Mouse (Mus musculus) midbrain, embryonic 10.5 days (tissue): ENCODE measurements around the gene Tmem41b. TPM values are rescaled to one million over a fixed set of nuclear protein-coding genes. Genes with fewer than 3 reads are reported as not detected.

Experiments used
- DNase-seq: peaks from one replicate; pipeline ENCODE4 v3.0.0-alpha.2; 2017; ENCODE audit warnings: low spot score
- H3K27ac ChIP-seq: fragments of 300-500 bp; sonication (generic); replicated peaks from 2 replicates; pipeline ENCODE4 v1.5.1; 2016; ENCODE audit warnings: mild to moderate bottlenecking
- H3K27me3 ChIP-seq: fragments of 300-500 bp; sonication (generic); 2 replicates; pipeline ENCODE4 v1.6.1; 2016; ENCODE audit warnings: low read depth, mild to moderate bottlenecking; ENCODE audit not compliant: poor library complexity, severe bottlenecking
- H3K36me3 ChIP-seq: fragments of 300-500 bp; sonication (generic); 2 replicates; pipeline ENCODE4 v1.6.1; 2016; ENCODE audit warnings: mild to moderate bottlenecking, moderate library complexity
- H3K4me1 ChIP-seq: fragments of 300-500 bp; sonication (generic); 2 replicates; pipeline ENCODE4 v1.6.1; 2016
- H3K4me3 ChIP-seq: fragments of 300-500 bp; sonication (generic); 2 replicates; pipeline ENCODE4 v1.5.1; 2016; ENCODE audit warnings: mild to moderate bottlenecking, moderate library complexity
- H3K9me3 ChIP-seq: fragments of 300-500 bp; sonication (generic); replicated peaks from 2 replicates; pipeline ENCODE4 v1.6.1; 2016; ENCODE audit warnings: mild to moderate bottlenecking
- WGBS: fragments of 180-500 bp; shearing (Covaris S2); methylation state at CpG from one replicate; pipeline ENCODE4 v1.1.7; 2016; 5-methylcytosine and 5-hydroxymethylcytosine counted together
- polyA plus RNA-seq: library from polyadenylated mRNA; unstranded; fragments of >200 nt; fragmentation: Nextera tagmentation; extraction: Ambion mirVana; gene quantifications from 2 replicates; pipeline ENCODE4 v1.2.1, GENCODE M21; 2016

Tmem41b gene
- polyA plus RNA-seq, 1 experiment from 2014 or later, result 74.6 TPM

DNA sequence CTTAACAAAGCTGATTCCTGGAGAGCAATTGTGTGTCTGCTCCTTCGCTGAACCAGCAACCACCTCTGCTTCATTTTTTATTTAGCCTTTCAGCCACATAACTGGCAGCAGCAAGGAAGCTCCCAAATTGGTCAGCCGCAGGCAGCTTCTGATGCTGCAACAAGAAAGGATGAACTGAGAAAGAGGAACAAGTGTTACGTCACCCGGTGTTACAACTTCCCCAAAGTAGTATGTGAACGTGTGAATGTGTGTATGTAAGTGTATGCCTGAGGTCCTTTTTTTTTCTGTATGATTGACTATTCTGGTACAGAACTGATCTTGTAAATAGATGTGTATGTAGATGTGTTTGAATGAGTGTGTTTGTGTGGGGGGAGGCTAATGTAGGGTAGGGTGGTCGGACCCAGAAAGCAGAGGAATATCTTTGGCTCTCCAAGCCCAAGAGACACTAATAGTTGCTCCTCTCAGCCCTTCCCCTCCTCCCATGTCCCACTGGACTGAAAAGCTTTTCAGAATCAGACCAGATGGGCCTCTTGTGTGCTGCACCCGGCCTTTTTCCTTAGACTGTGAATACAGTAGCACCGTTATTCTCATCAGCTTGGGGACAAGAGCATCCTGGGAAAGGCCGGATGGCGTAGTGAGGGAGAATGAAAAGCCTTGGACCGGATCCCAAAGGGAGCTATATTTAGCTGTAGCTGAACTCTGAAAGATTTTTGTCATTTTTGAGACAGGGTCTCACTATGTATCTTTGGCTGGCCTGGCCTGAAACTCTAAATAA lies 18.7 kb downstream of the Tmem41b start:
- peaks cover 9% of the 10 kb centered on the region for H3K4me1 ChIP-seq
- peaks cover 7% of the 10 kb centered on the region; the same call in 1 of the 2 replicates for H3K9me3 ChIP-seq
- H3K4me3 ChIP-seq, result no peak overlapping the region
- no peaks in the 10 kb centered on the region for H3K27me3 ChIP-seq
- no peak for DNase-seq
- H3K27ac ChIP-seq, result peak overlapping the region; percentile 46; the same call in 1 of the 2 replicates
- H3K36me3 ChIP-seq, result peaks cover 6% of the 10 kb centered on the region
- 90% methylated on average over 11 of the region's 11 CpGs for WGBS

GRCm38 (mm10) chr7:109965658-109966057 lies 21.1 kb downstream of the Tmem41b start:
- Histone ChIP-seq H3K4me3 (no peak overlapping the region), H3K9me3 (peaks cover 7% of the 10 kb centered on the region; the same call in 1 of the 2 replicates), H3K36me3 (no peaks in the 10 kb centered on the region), H3K27ac (no peak overlapping the region), H3K27me3 (peaks cover 10% of the 10 kb centered on the region; the same call in 1 of the 2 replicates), H3K4me1 (peaks cover 14% of the 10 kb centered on the region)
- no peak for DNase-seq

DNA sequence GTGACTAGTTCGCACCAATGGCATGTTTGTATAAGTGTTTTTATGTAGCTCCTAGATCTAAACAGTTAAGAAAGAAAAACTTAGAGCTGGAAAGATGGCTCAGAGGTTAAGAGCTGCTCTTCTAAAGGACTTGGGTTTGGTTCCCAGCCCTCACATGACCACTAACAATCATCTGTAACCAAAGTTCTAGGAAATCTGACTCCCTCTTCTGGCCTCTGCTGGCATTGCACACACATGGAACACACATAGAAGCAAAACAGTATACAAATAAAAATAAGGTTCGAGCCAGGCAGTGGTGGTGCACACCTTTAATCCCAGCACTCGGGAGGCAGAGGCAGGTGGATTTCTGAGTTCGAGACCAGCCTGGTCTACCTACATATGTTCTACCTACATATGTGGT lies 23.0 kb downstream of the Tmem41b start:
- Histone ChIP-seq H3K9me3 (peaks cover 7% of the 10 kb centered on the region; the same call in 1 of the 2 replicates), H3K36me3 (no peaks in the 10 kb centered on the region), H3K27ac (no peak overlapping the region), H3K4me1 (peaks cover 21% of the 10 kb centered on the region), H3K27me3 (peaks cover 10% of the 10 kb centered on the region; the same call in 1 of the 2 replicates), H3K4me3 (no peak overlapping the region)
- 94% methylated on average over 4 of the region's 4 CpGs for WGBS
- DNase-seq, result no peak

DNA sequence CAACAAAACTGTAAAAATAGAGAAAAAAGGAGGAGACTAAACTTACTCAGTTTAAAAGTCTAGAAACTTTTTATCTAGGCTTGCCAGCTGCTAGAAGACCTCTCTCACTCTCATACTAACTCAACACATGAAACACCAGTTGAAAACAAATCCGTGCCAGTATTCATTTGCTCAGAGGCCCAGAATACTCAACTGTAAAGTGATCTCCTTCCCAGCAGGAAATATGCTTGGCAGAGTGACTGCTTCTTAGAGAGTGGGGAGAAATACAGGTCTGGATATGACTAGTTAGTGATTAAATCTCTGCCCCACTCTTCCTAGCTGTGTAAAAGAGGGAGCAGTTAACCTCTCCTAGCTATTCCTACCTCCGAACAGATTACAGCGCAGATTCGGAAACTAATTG lies 24.1 kb downstream of the Tmem41b start:
- no peak overlapping the region for H3K27ac ChIP-seq
- peaks cover 29% of the 10 kb centered on the region for H3K4me1 ChIP-seq
- no peak for DNase-seq
- WGBS, result 88% methylated on average over 4 of the region's 4 CpGs
- H3K4me3 ChIP-seq, result no peak overlapping the region
- peaks cover 10% of the 10 kb centered on the region; the same call in 1 of the 2 replicates for H3K27me3 ChIP-seq
- H3K9me3 ChIP-seq, result peaks cover 7% of the 10 kb centered on the region; the same call in 1 of the 2 replicates
- no peaks in the 10 kb centered on the region for H3K36me3 ChIP-seq

DNA sequence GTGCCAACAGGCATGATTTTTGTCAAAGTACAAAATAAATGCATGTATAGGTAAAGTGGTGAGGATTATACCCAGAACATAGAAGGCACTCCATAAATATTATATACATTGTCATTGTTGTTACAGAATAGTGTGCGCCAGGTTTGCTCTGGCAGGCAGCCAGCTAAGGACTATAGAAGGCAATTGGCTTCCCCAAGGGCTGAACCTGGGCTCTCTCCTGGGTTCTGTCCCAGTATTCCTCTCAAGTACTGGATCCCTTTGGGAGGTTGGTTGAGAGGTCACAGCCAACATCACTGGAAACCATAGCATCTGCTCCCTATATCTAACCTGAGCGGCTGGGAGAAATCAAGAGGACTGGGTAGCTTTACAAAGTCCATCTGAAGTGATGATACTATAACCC lies 25.2 kb downstream of the Tmem41b start:
- H3K9me3 ChIP-seq, result peaks cover 7% of the 10 kb centered on the region; the same call in 1 of the 2 replicates
- no peaks in the 10 kb centered on the region for H3K36me3 ChIP-seq
- peaks cover 10% of the 10 kb centered on the region; the same call in 1 of the 2 replicates for H3K27me3 ChIP-seq
- no peak overlapping the region for H3K27ac ChIP-seq
- whole genome bisulfite sequencing, result 94% methylated on average over 2 of the region's 2 CpGs
- DNase-seq, result no peak
- peaks cover 34% of the 10 kb centered on the region for H3K4me1 ChIP-seq
- no peak overlapping the region for H3K4me3 ChIP-seq

GRCm38 (mm10) chr7:109960613-109961154 lies 26.0 kb downstream of the Tmem41b start:
- Histone ChIP-seq H3K36me3 (no peaks in the 10 kb centered on the region), H3K9me3 (peaks cover 7% of the 10 kb centered on the region; the same call in 1 of the 2 replicates), H3K27me3 (peaks cover 10% of the 10 kb centered on the region; the same call in 1 of the 2 replicates), H3K27ac (peak overlapping the region; percentile 97), H3K4me1 (peaks cover 34% of the 10 kb centered on the region), H3K4me3 (peak overlapping the region; percentile 90)
- no peak for DNase-seq
- 6% methylated on average over 13 of the region's 13 CpGs for WGBS

DNA sequence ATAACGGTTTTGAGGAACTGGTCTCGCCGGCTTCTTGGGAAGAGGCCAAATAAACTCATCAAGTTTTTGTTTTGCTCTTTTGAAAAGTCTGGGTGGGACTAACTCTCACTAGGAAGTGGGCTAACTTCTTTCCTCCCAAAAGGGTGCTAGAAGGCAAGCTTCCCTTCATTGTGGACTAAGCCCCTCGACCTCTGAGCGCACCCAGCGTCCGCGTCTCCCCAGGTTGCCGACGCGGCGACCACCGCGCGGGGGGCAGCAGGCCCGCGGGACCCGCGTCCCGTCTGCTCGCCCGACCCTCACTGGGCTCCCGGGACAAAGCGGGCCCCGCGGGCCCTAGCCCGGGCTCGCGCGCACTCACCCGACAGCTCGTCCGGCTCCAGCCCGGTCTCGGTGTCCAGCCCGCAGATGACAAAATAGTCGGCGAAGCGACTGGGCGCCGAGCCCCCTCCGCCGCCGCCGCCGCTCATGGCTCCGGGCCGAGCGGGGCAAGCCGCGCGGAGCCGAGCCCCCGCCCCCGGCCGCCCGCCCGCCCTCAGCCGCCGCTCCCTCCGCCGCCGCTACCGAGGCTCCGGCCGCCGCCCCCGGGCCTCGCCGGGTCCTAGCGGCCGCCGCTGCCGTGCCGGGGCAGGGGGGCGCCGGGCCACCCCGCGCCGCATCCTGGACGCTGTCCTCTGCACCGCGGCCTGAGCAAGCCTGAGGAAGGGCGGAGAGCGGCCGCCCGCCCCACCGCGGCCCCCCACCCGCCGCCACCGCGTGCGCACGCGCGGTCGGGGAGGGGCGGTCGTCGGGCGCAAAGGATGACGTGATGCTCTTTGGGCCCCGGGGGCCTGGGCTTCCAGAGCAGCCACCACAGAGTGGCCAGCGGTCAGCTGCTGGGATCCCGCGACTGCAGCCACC lies 26.8 kb downstream of the Tmem41b start, which contains the start of gene Dennd5a:
Gene Dennd5a (minus strand): TSS at position 755 of the 897 bp plus-strand sequence.
- Histone ChIP-seq H3K9me3 (peaks cover 7% of the 10 kb centered on the region; the same call in 1 of the 2 replicates), H3K27me3 (peaks cover 10% of the 10 kb centered on the region; the same call in 1 of the 2 replicates), H3K4me3 (peak within 1 kb of the TSS; percentile 90), H3K4me1 (peaks cover 38% of the 10 kb centered on the region), H3K27ac (peak within 1 kb of the TSS; percentile 97), H3K36me3 (no peaks in the 10 kb centered on the region)
- DNase-seq, result peak; percentile 91
- WGBS, result under 1% methylated on average over 83 of the region's 107 CpGs

DNA sequence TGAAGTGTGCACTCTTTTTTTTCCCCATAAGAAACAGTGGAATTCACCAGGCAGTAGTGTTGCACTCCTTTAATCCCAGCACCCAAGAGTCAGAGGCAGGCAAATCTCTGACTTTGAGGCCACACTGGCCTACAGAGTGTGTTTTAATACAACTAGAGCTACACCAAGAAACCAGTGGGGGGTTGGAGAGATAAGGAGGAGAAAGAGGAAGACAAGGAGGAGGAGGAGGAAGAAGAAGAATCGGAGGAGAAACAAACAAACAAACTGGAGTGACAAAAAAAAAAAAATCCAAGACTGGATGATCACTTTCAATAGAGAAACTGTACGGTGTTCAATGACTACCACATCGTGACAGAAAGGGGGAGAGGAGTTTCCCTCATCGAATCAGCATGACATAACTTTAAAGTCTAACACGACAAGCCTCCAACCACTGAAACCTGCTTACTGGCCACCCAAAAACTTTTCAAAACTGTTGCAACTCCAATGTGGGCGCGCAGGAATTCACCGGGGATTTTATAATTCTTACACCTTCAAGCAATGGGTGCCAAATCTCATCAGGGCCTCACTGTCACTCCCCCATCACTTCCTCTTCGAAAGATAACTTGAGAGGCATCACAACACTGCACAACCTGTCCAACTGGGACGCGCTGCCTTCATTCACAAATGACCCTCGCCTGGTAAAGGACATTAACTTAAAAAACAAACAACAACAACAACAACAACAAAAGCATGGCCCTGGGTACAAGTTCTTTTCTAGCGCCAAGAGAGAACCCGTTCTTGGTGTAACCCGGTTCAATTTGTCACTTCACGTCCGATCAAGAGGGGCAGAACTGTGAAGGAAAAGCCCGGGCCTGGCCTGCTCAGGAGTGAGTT lies 27.6 kb downstream of the Tmem41b start:
- Histone ChIP-seq H3K27ac (peak overlapping the region; percentile 97), H3K4me1 (peaks cover 40% of the 10 kb centered on the region), H3K4me3 (peak overlapping the region; percentile 90), H3K36me3 (no peaks in the 10 kb centered on the region), H3K9me3 (peaks cover 7% of the 10 kb centered on the region; the same call in 1 of the 2 replicates), H3K27me3 (peaks cover 10% of the 10 kb centered on the region; the same call in 1 of the 2 replicates)
- WGBS, result 10% methylated on average over 18 of the region's 18 CpGs
- DNase-seq, result no peak

GRCm38 (mm10) chr7:109957996-109958789 lies 28.5 kb downstream of the Tmem41b start:
- H3K27me3 ChIP-seq, result peaks cover 10% of the 10 kb centered on the region; the same call in 1 of the 2 replicates
- H3K36me3 ChIP-seq, result no peaks in the 10 kb centered on the region
- 0 out of 2 replicates have a peak overlapping the region, but pooled peaks have one; percentile 53 for H3K27ac ChIP-seq
- peaks cover 40% of the 10 kb centered on the region for H3K4me1 ChIP-seq
- H3K4me3 ChIP-seq, result peak overlapping the region; percentile 90
- WGBS, result 84% methylated on average over 8 of the region's 8 CpGs
- H3K9me3 ChIP-seq, result no peaks in the 10 kb centered on the region
- DNase-seq, result no peak

- DNase-seq, result no peak
- no peak overlapping the region for H3K4me3 ChIP-seq
- no peak overlapping the region for H3K27ac ChIP-seq
- no peaks in the 10 kb centered on the region for H3K9me3 ChIP-seq
- no peaks in the 10 kb centered on the region for H3K27me3 ChIP-seq
- no peaks in the 10 kb centered on the region for H3K36me3 ChIP-seq
- H3K4me1 ChIP-seq, result peaks cover 30% of the 10 kb centered on the region
- WGBS, result 72% methylated on average over 6 of the region's 6 CpGs
These were observed 31.9 kb downstream of the Tmem41b start for GRCm38 (mm10) chr7:109954622-109955401.
